Mouse (Mus musculus) left cerebral cortex, postnatal 36 days (tissue): ENCODE measurements at regions not wholly inside any gene's neighbourhood (a gene's known extent, or its start where the extent isn't known, plus 50 kb on each side); places are given as distances from the start of the nearest gene placed in this dataset.
"Not testable (repeated sequence)": the region's sequence is repeated elsewhere in the genome, so short reads cannot be mapped to it uniquely, and the experiment has no call there.

Experiments used
- DNase-seq, 2 experiments: peaks; one replicate each; pipeline ENCODE4 v3.0.0; 2021 to 2022; ENCODE audit warnings: low spot score in 2 of 2, mixed read lengths in 1 of 2
- intact Hi-C: fragments of 180-260 bp; cut with DNase I; formaldehyde crosslinking; loops from one replicate; pipeline ENCODE4 v1.15.1; 2025

- intact Hi-C loops, DNase-seq: not testable (repeated sequence)
These were observed 742.2 kb upstream of the Gpc5 start for GRCm38 (mm10) chr14:114349816-114350215.

GRCm38 (mm10) chr14:114352307-114352706 is 739.7 kb upstream of the Gpc5 start:
- DNase-seq = no peak
- intact Hi-C loops = no loop called here

GRCm38 (mm10) chr14:114374847-114375246 is 717.2 kb upstream of the Gpc5 start:
- intact Hi-C loops = no loop called here
- DNase-seq = no peak

GRCm38 (mm10) chr14:114398861-114399557 is 693.0 kb upstream of the Gpc5 start:
- no peak for DNase-seq
- intact Hi-C loops = no loop called here

- no peak for DNase-seq
- intact Hi-C loops = no loop called here
These were observed 673.2 kb upstream of the Gpc5 start for GRCm38 (mm10) chr14:114418851-114419250.

- no peak for DNase-seq
- intact Hi-C loops = no loop called here
These were observed 666.5 kb upstream of the Gpc5 start for GRCm38 (mm10) chr14:114425475-114425874.
